Mouse (Mus musculus) intestine, postnatal 0 days (tissue): ENCODE data around the gene Olfr1018. TPM values are rescaled to one million over a fixed set of nuclear protein-coding genes. Genes with fewer than 3 reads are reported as not detected.

Experiments used
- ATAC-seq: fragments of 200-750 bp; cut with Nextera tagmentation; 2 replicates; pipeline ENCODE4 v1.8.0; 2017; ENCODE audit warnings: mild to moderate bottlenecking, moderate TSS enrichment, moderate library complexity
- H3K27ac ChIP-seq: fragments of 300-500 bp; sonication (generic); 2 replicates; pipeline ENCODE4 v1.5.1; 2014; ENCODE audit warnings: mild to moderate bottlenecking, low read depth, low read length, moderate library complexity
- H3K27me3 ChIP-seq: fragments of 300-500 bp; sonication (generic); replicated peaks from 2 replicates; pipeline ENCODE4 v1.6.1; 2014; ENCODE audit warnings: low read length, mixed read lengths; ENCODE audit not compliant: control insufficient read depth, insufficient read depth
- H3K36me3 ChIP-seq: fragments of 300-500 bp; sonication (generic); 2 replicates; pipeline ENCODE4 v1.6.1; 2014; ENCODE audit warnings: mild to moderate bottlenecking, moderate library complexity; ENCODE audit not compliant: control insufficient read depth, insufficient read depth
- H3K4me1 ChIP-seq: fragments of 300-500 bp; sonication (generic); replicated peaks from 2 replicates; pipeline ENCODE4 v1.6.1; 2014; ENCODE audit warnings: antibody characterized with exemption, low read length, mixed read lengths; ENCODE audit not compliant: control insufficient read depth, insufficient read depth
- H3K4me2 ChIP-seq: fragments of 300-500 bp; sonication (generic); replicated peaks from 2 replicates; pipeline ENCODE4 v1.6.1; 2014; ENCODE audit warnings: low read depth, mild to moderate bottlenecking, moderate library complexity
- H3K4me3 ChIP-seq: fragments of 300-500 bp; sonication (generic); 2 replicates; pipeline ENCODE4 v1.5.1; 2014; ENCODE audit warnings: low read depth, low read length
- H3K9ac ChIP-seq: fragments of 300-500 bp; sonication (generic); 2 replicates; pipeline ENCODE4 v1.6.1; 2014; ENCODE audit warnings: mild to moderate bottlenecking, low read depth, low read length
- H3K9me3 ChIP-seq: fragments of 300-500 bp; sonication (generic); 2 replicates; pipeline ENCODE4 v1.6.1; 2016; ENCODE audit warnings: mixed run types; ENCODE audit not compliant: control insufficient read depth
- CTCF ChIP-seq: sonication (generic); IDR thresholded peaks from 2 replicates; pipeline ENCODE4 v1.5.1; 2016; ENCODE audit warnings: low read depth, mild to moderate bottlenecking, control low read depth, antibody characterized with exemption, moderate library complexity
- WGBS: fragments of 180-500 bp; shearing (Covaris S2); extraction: QIAGEN DNeasy Blood & Tissue Kit; methylation state at CpG from one replicate; pipeline ENCODE4 v1.1.7; 2014; 5-methylcytosine and 5-hydroxymethylcytosine counted together
- polyA plus RNA-seq: library from polyadenylated mRNA; unstranded; fragments of >200 nt; fragmentation: Nextera tagmentation; extraction: Ambion mirVana; gene quantifications from 2 replicates; pipeline ENCODE4 v1.2.1, GENCODE M21; 2015

Gene Olfr1018
- polyA plus RNA-seq, 1 experiment from 2014 or later = not detected

DNA sequence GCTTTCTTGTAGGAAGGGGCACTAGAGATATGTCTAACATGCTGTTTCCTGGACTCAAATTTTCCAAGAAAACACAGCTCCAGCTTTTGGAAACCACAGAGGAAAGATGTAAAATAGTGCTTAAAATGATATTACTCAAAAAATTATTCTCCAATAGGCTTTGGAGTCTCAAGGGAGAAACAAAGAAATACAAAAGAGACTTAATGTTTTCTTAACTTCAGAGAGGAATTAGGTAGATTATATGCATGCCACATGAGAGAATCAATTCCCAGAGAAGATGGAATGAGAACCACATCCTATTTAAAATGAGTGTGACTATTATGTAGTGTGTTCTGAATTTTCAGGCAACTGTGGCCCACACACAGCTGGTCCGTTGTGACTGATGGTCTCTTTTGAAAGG, 28.5 kb downstream of the Olfr1018 start, which contains the start of gene Olfr1020:
Gene Olfr1020 (plus strand): TSS at position 301 of the 400 bp plus-strand sequence.
- Histone ChIP-seq H3K9me3 (no peaks in the 10 kb centered on the region), H3K4me3 (no peak within 1 kb of the TSS), H3K27ac (no peak within 1 kb of the TSS), H3K9ac (no peak within 1 kb of the TSS), H3K4me1 (no peaks in the 10 kb centered on the region), H3K27me3 (no peaks in the 10 kb centered on the region), H3K36me3 (no peaks in the 10 kb centered on the region), H3K4me2 (no peak within 1 kb of the TSS)
- WGBS = 92% methylated on average over 1 of the region's 1 CpGs
- no peak for ATAC-seq
- TF ChIP-seq CTCF = no peak

GRCm38 (mm10) chr2:85868294-85868693, 50.0 kb downstream of the Olfr1018 start, which contains the start of gene Olfr1022:
TSS of gene Olfr1022 (plus strand) at chr2:85868594.
- no peak within 1 kb of the TSS for H3K4me2 ChIP-seq
- no peak for TF ChIP-seq CTCF
- no peaks in the 10 kb centered on the region for H3K36me3 ChIP-seq
- H3K27ac ChIP-seq = no peak within 1 kb of the TSS
- no peaks in the 10 kb centered on the region for H3K4me1 ChIP-seq
- WGBS = 46% methylated on average over 2 of the region's 2 CpGs
- no peak within 1 kb of the TSS for H3K9ac ChIP-seq
- no peaks in the 10 kb centered on the region for H3K9me3 ChIP-seq
- ATAC-seq = no peak
- H3K4me3 ChIP-seq = no peak within 1 kb of the TSS
- no peaks in the 10 kb centered on the region for H3K27me3 ChIP-seq

Other genes starting within 250 kb of the Olfr1018 start
- not detected in 2 replicates for gene Olfr996, start 239.3 kb upstream of the Olfr1018 start, polyA plus RNA-seq
- not detected in 2 replicates for gene Olfr998, start 229.5 kb upstream of the Olfr1018 start, polyA plus RNA-seq
- gene Olfr1000, start 206.6 kb upstream of the Olfr1018 start, polyA plus RNA-seq = not detected in 2 replicates
- not detected in 2 replicates for gene Olfr1002, start 167.8 kb upstream of the Olfr1018 start, polyA plus RNA-seq
- gene Olfr154, start 154.0 kb upstream of the Olfr1018 start, polyA plus RNA-seq = not detected in 2 replicates
- gene Olfr1006, start 139.7 kb upstream of the Olfr1018 start, polyA plus RNA-seq = not detected in 2 replicates
- gene Olfr1008, start 129.0 kb upstream of the Olfr1018 start, polyA plus RNA-seq = not detected in 2 replicates
- gene Olfr1009, start 103.1 kb upstream of the Olfr1018 start, polyA plus RNA-seq = not detected in 2 replicates
- gene Olfr1012, start 55.7 kb upstream of the Olfr1018 start, polyA plus RNA-seq = not detected in 2 replicates
- gene Olfr1013, start 51.4 kb upstream of the Olfr1018 start, polyA plus RNA-seq = not detected in 2 replicates
- not detected in 2 replicates for gene Olfr1014, start 45.8 kb upstream of the Olfr1018 start, polyA plus RNA-seq
- gene Olfr1015, start 36.5 kb upstream of the Olfr1018 start, polyA plus RNA-seq = not detected in 2 replicates
- not detected in 2 replicates for gene Olfr1016, start 15.9 kb upstream of the Olfr1018 start, polyA plus RNA-seq
- gene Olfr1019, start 27.0 kb downstream of the Olfr1018 start, polyA plus RNA-seq = not detected in 2 replicates
- gene Olfr1020, start 28.6 kb downstream of the Olfr1018 start, polyA plus RNA-seq = not detected in 2 replicates
- gene Olfr1022, start 50.1 kb downstream of the Olfr1018 start, polyA plus RNA-seq = not detected in 2 replicates
- not detected in 2 replicates for gene Olfr1023, start 67.2 kb downstream of the Olfr1018 start, polyA plus RNA-seq
- not detected in 2 replicates for gene Olfr1024, start 86.6 kb downstream of the Olfr1018 start, polyA plus RNA-seq
- not detected in 2 replicates for gene Olfr1025-ps1, start 96.7 kb downstream of the Olfr1018 start, polyA plus RNA-seq
- gene Olfr1026, start 103.1 kb downstream of the Olfr1018 start, polyA plus RNA-seq = not detected in 2 replicates
- not detected in 2 replicates for gene Olfr1028, start 132.0 kb downstream of the Olfr1018 start, polyA plus RNA-seq
- not detected in 2 replicates for gene Olfr1029, start 155.4 kb downstream of the Olfr1018 start, polyA plus RNA-seq
- gene Olfr1030, start 160.8 kb downstream of the Olfr1018 start, polyA plus RNA-seq = not detected in 2 replicates
- not detected in 2 replicates for gene Olfr1031, start 171.8 kb downstream of the Olfr1018 start, polyA plus RNA-seq
- gene Olfr1032, start 187.1 kb downstream of the Olfr1018 start, polyA plus RNA-seq = not detected in 2 replicates
- gene Olfr1033, start 202.2 kb downstream of the Olfr1018 start, polyA plus RNA-seq = 1.3 and 1.5 TPM in 2 replicates
- 0.03 TPM in 1 of 2 replicates, not detected in the other for gene Olfr1034, start 227.4 kb downstream of the Olfr1018 start, polyA plus RNA-seq